Mouse (Mus musculus) layer of hippocampus, postnatal 25 days (tissue): Measurements from ENCODE around the gene Olfr12. TPM values are rescaled to one million over a fixed set of nuclear protein-coding genes. Genes with fewer than 3 reads are reported as not detected.

ENCODE experiments used
- total RNA-seq, 2 experiments: library from RNA; stranded (reverse); gene quantifications; 2 replicates each; pipeline ENCODE4 v1.2.3; 2021

The Olfr12 gene
- total RNA-seq, 2 experiments from 2014 or later: 0.12 TPM; not detected in 1

Other genes starting within 250 kb of the Olfr12 start
- 100 to 1,000 TPM; 259 to 264 TPM for gene Ndufa10, start 143.9 kb upstream of the Olfr12 start, total RNA-seq
- gene Olfr1416, start 132.7 kb upstream of the Olfr12 start, total RNA-seq: not detected
- gene Olfr1415, start 121.7 kb upstream of the Olfr12 start, total RNA-seq: not detected
- gene Olfr1414, start 99.1 kb upstream of the Olfr12 start, total RNA-seq: not detected
- not detected for gene Olfr1413, start 46.5 kb upstream of the Olfr12 start, total RNA-seq
- not detected for gene Olfr1412, start 32.0 kb upstream of the Olfr12 start, total RNA-seq
- gene Olfr1411, start 23.4 kb upstream of the Olfr12 start, total RNA-seq: not detected
- gene Olfr1410, start 12.0 kb upstream of the Olfr12 start, total RNA-seq: not detected
- 100 to 1,000 TPM; 323 to 367 TPM for gene Cops9, start 24.2 kb downstream of the Olfr12 start, total RNA-seq
- gene Otos, start 31.1 kb downstream of the Olfr12 start, total RNA-seq: under 1 TPM; 0.38 to 0.44 TPM
- 100 to 1,000 TPM; 144 to 149 TPM for gene Gpc1, start 213.9 kb downstream of the Olfr12 start, total RNA-seq